Mouse (Mus musculus): Measurements from ENCODE around the gene Chrdl2. TPM values are rescaled to one million over a fixed set of nuclear protein-coding genes. Genes with fewer than 3 reads are reported as not detected.
"Not testable (repeated sequence)": the region's sequence is repeated elsewhere in the genome, so short reads cannot be mapped to it uniquely, and the experiment has no call there.

Gene Chrdl2
- not detected in 2 replicates for polyA plus RNA-seq (2015; fragmentation: Nextera tagmentation; extraction: Ambion mirVana)

- peaks cover 11% of the 10 kb centered on the region for H3K4me1 ChIP-seq (replicated peaks)
- H3K9me3 ChIP-seq = no peaks in the 10 kb centered on the region
- ATAC-seq = peak; percentile 88
- WGBS = 0% methylated on average over 35 of the region's 44 CpGs
- H3K9ac ChIP-seq (replicated peaks) = peak within 1 kb of the TSS; percentile 61
- H3K4me3 ChIP-seq (replicated peaks) = peak within 1 kb of the TSS; percentile 44
- H3K36me3 ChIP-seq = no peaks in the 10 kb centered on the region
- peak within 1 kb of the TSS; percentile 84 for H3K4me2 ChIP-seq (replicated peaks)
- H3K27me3 ChIP-seq = peaks cover 63% of the 10 kb centered on the region
- H3K27ac ChIP-seq = no peak within 1 kb of the TSS
These were observed at the start of gene Chrdl2 for GRCm38 (mm10) chr7:100005790-100006189. Gene Chrdl2, plus strand, starts transcription at chr7:100006172.

- Histone ChIP-seq H3K36me3 (peaks cover 5% of the 10 kb centered on the region; the same call in 1 of the 2 replicates), H3K4me2 (replicated peaks) (no peak overlapping the region), H3K4me3 (replicated peaks) (no peak overlapping the region), H3K27me3 (no peaks in the 10 kb centered on the region), H3K27ac (no peak overlapping the region), H3K9me3 (no peaks in the 10 kb centered on the region), H3K9ac (replicated peaks) (no peak overlapping the region), H3K4me1 (replicated peaks) (0 out of 2 replicates have a peak, but pooled peaks cover 4% of the 10 kb centered on the region)
- 80% methylated on average over 12 of the region's 12 CpGs for WGBS
- ATAC-seq = no peak
These were observed 48.6 kb upstream of the Chrdl2 start for GRCm38 (mm10) chr7:99957226-99957965.

GRCm38 (mm10) chr7:99960571-99960970 lies 45.4 kb upstream of the Chrdl2 start:
- 88% methylated on average over 2 of the region's 2 CpGs for WGBS
- not testable (repeated sequence) for H3K27ac ChIP-seq; ATAC-seq; H3K36me3 ChIP-seq; H3K9me3 ChIP-seq; H3K9ac ChIP-seq (replicated peaks); H3K4me3 ChIP-seq (replicated peaks); H3K27me3 ChIP-seq; H3K4me2 ChIP-seq (replicated peaks)
- H3K4me1 ChIP-seq (replicated peaks) = peaks cover 18% of the 10 kb centered on the region

GRCm38 (mm10) chr7:99961518-99961917 lies 44.5 kb upstream of the Chrdl2 start:
- H3K4me1 ChIP-seq (replicated peaks) = peaks cover 28% of the 10 kb centered on the region
- no peaks in the 10 kb centered on the region for H3K9me3 ChIP-seq
- WGBS = 94% methylated on average over 2 of the region's 2 CpGs
- H3K36me3 ChIP-seq = no peaks in the 10 kb centered on the region
- no peak overlapping the region for H3K4me3 ChIP-seq (replicated peaks)
- ATAC-seq = no peak
- H3K27ac ChIP-seq = no peak overlapping the region
- no peaks in the 10 kb centered on the region for H3K27me3 ChIP-seq
- H3K9ac ChIP-seq (replicated peaks) = no peak overlapping the region
- H3K4me2 ChIP-seq (replicated peaks) = no peak overlapping the region

- whole genome bisulfite sequencing = 76% methylated on average over 8 of the region's 8 CpGs
These were observed 43.3 kb upstream of the Chrdl2 start for GRCm38 (mm10) chr7:99962536-99963236.

GRCm38 (mm10) chr7:99963237-99963860 lies 42.6 kb upstream of the Chrdl2 start:
- Histone ChIP-seq H3K4me2 (replicated peaks) (no peak overlapping the region), H3K9me3 (no peaks in the 10 kb centered on the region), H3K4me1 (replicated peaks) (peaks cover 40% of the 10 kb centered on the region), H3K9ac (replicated peaks) (no peak overlapping the region), H3K4me3 (replicated peaks) (no peak overlapping the region), H3K27me3 (no peaks in the 10 kb centered on the region), H3K27ac (no peak overlapping the region), H3K36me3 (no peaks in the 10 kb centered on the region)
- WGBS = 88% methylated on average over 3 of the region's 3 CpGs
- no peak for ATAC-seq

More at GRCm38 (mm10) chr7:99962536-99963236, 43.3 kb upstream of the Chrdl2 start:
- no peaks in the 10 kb centered on the region for H3K9me3 ChIP-seq
- no peaks in the 10 kb centered on the region for H3K36me3 ChIP-seq
- H3K4me2 ChIP-seq (replicated peaks) = no peak overlapping the region
- no peak for ATAC-seq
- H3K4me3 ChIP-seq (replicated peaks) = no peak overlapping the region
- H3K27me3 ChIP-seq = no peaks in the 10 kb centered on the region
- no peak overlapping the region for H3K9ac ChIP-seq (replicated peaks)
- H3K4me1 ChIP-seq (replicated peaks) = peaks cover 35% of the 10 kb centered on the region
- no peak overlapping the region for H3K27ac ChIP-seq

- H3K9ac ChIP-seq (replicated peaks) = peak overlapping the region; percentile 55; the same call in 1 of the 2 replicates
- peak overlapping the region; percentile 75 for H3K27ac ChIP-seq
- WGBS = 33% methylated on average over 9 of the region's 9 CpGs
- H3K4me1 ChIP-seq (replicated peaks) = peaks cover 58% of the 10 kb centered on the region
- no peaks in the 10 kb centered on the region for H3K27me3 ChIP-seq
- H3K4me3 ChIP-seq (replicated peaks) = no peak overlapping the region
- H3K4me2 ChIP-seq (replicated peaks) = peak overlapping the region; percentile 37
- no peaks in the 10 kb centered on the region for H3K9me3 ChIP-seq
- H3K36me3 ChIP-seq = no peaks in the 10 kb centered on the region
- ATAC-seq = peak; percentile 69
These were observed 40.7 kb upstream of the Chrdl2 start for GRCm38 (mm10) chr7:99965020-99965841.

GRCm38 (mm10) chr7:99966011-99966721 lies 39.8 kb upstream of the Chrdl2 start:
- Histone ChIP-seq H3K9ac (replicated peaks) (no peak overlapping the region), H3K4me3 (replicated peaks) (no peak overlapping the region), H3K27ac (peak overlapping the region; percentile 75), H3K36me3 (no peaks in the 10 kb centered on the region), H3K4me2 (replicated peaks) (no peak overlapping the region), H3K9me3 (no peaks in the 10 kb centered on the region), H3K27me3 (no peaks in the 10 kb centered on the region), H3K4me1 (replicated peaks) (peaks cover 61% of the 10 kb centered on the region)
- 30% methylated on average over 9 of the region's 9 CpGs for WGBS
- ATAC-seq = peak; percentile 49

- WGBS = 74% methylated on average over 4 of the region's 4 CpGs
- Histone ChIP-seq H3K27me3 (no peaks in the 10 kb centered on the region), H3K36me3 (no peaks in the 10 kb centered on the region), H3K4me3 (replicated peaks) (no peak overlapping the region), H3K27ac (no peak overlapping the region), H3K9ac (replicated peaks) (no peak overlapping the region), H3K9me3 (no peaks in the 10 kb centered on the region), H3K4me1 (replicated peaks) (peaks cover 82% of the 10 kb centered on the region), H3K4me2 (replicated peaks) (no peak overlapping the region)
- ATAC-seq = no peak
These were observed 36.8 kb upstream of the Chrdl2 start for GRCm38 (mm10) chr7:99969151-99969550.

- no peak overlapping the region for H3K4me2 ChIP-seq (replicated peaks)
- no peak overlapping the region for H3K27ac ChIP-seq
- 0 out of 2 replicates have a peak, but pooled peaks cover 2% of the 10 kb centered on the region for H3K9me3 ChIP-seq
- no peak overlapping the region for H3K4me3 ChIP-seq (replicated peaks)
- H3K9ac ChIP-seq (replicated peaks) = 0 out of 2 replicates have a peak overlapping the region, but pooled peaks have one; percentile 23
- H3K4me1 ChIP-seq (replicated peaks) = peaks cover 62% of the 10 kb centered on the region
- H3K36me3 ChIP-seq = no peaks in the 10 kb centered on the region
- WGBS = 72% methylated on average over 2 of the region's 2 CpGs
- no peak for ATAC-seq
- H3K27me3 ChIP-seq = no peaks in the 10 kb centered on the region
These were observed 34.0 kb upstream of the Chrdl2 start for GRCm38 (mm10) chr7:99971926-99972325.

GRCm38 (mm10) chr7:99972912-99973311 lies 33.1 kb upstream of the Chrdl2 start:
- WGBS = 87% methylated on average over 3 of the region's 3 CpGs
- H3K27ac ChIP-seq; H3K4me2 ChIP-seq (replicated peaks); H3K9ac ChIP-seq (replicated peaks); H3K4me3 ChIP-seq (replicated peaks); H3K27me3 ChIP-seq; ATAC-seq; H3K9me3 ChIP-seq; H3K36me3 ChIP-seq: not testable (repeated sequence)
- H3K4me1 ChIP-seq (replicated peaks) = peaks cover 60% of the 10 kb centered on the region

Data from midbrain, embryonic 13.5 days (tissue).